Mouse (Mus musculus) large intestine, adult 2 months (tissue): ENCODE data around the gene Smad3. TPM values are rescaled to one million over a fixed set of nuclear protein-coding genes. Genes with fewer than 3 reads are reported as not detected.

ENCODE experiments used
- DNase-seq: peaks from one replicate; pipeline ENCODE4 v3.0.0-alpha.2; 2012; ENCODE audit warnings: low read depth, low spot score
- WGBS: fragments of 180-500 bp; shearing (Covaris S2); methylation state at CpG from one replicate; pipeline ENCODE4 v1.1.7; 2018; 5-methylcytosine and 5-hydroxymethylcytosine counted together
- polyA plus RNA-seq: library from polyadenylated mRNA; depleted of rRNA; stranded (reverse); fragments of >200 nt; gene quantifications from 2 replicates; pipeline ENCODE4 v1.2.3, GENCODE M21; 2012

Smad3 gene
- polyA plus RNA-seq, 1 experiment = 16.2 TPM

DNA sequence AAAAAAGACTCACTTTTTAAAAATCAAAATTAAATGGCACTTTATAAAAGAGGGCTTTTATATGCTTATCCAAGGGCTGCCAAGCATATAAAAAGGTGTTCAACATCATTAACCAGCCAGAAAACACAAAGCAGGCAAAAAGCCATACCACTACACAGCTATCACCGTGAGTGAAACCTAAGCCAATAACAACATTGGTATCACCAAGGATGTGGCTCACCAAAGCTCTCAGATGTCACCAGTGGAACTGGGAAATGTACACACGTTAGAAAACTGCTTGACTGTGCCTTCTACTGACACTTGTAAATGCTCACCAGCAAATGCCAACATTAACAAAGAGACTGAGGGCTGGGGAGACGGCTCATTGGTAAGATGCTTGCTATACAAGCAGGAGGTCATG lies 18.9 kb upstream of the Smad3 start:
- WGBS = 53% methylated on average over 3 of the region's 3 CpGs
- no peak for DNase-seq

DNA sequence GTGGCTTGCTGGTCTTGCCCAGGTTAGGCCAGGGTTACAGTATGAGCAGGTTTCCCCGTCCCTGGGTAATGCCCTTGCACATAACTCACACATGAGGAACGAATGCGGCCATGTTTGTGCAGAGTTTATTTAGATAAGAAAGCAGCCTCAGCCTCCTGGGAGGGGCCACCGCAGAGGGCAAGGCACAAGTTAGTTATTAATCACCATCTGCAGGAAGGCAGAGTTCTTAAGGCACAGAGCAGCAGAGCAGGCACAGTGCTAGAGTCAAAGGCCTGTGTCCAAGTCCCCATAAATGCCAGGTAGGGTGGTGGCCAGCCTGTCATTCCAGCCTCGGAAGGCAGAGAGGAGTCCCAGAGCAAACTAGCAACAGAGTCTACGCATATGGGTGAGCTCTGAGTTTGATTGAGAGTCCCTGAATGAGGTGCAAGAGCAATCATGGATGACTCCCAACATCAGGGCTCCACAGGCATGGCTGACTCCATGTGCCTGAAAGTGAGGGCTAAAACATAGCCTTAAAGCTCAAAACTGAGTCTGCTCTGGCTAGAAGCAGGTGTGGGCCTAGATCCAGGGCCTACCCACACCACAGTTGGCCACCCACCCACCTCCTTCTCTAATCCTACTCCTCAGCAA lies 17.2 kb upstream of the Smad3 start:
- no peak for DNase-seq
- WGBS = 29% methylated on average over 6 of the region's 6 CpGs

DNA sequence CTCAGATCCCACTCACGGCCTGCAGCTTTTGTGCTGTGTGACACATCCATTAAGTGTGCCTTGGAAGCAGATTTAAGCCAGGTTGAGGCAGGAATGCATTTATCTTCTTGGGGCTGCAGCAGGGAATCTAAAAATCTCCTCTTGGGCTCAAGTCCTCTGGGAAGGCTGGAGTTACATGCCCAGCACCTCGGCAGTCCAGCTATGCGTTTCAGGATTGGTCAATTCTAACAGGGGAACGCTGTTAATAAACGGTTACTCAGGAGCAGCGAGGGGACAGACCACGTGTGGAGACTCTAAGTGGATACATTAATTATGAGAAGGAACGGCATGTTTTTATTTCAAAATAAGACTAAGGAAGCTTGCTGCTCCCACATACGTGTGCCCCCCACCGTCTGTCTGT lies 14.7 kb upstream of the Smad3 start:
- no peak for DNase-seq
- 70% methylated on average over 10 of the region's 10 CpGs for WGBS

DNA sequence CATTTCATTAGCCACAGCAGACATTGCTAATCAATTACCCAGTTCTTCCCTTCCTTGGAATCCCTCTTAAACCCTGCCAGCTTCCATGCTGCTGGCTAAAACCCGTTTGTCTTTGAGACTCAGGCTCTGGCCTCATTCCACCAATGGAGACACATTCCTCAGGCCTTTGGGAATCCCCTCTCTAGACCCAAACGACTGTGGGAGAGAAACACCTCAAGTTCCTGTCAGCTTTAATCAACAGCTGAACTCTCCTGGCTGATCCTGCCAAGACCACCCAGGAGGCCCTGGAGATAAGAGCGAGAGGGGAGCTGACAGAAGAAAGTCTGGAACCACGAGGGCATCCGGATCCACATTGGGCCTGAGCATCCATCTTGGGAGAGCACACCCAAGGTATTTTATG lies 13.9 kb upstream of the Smad3 start:
- DNase-seq = no peak
- 60% methylated on average over 5 of the region's 5 CpGs for WGBS

DNA sequence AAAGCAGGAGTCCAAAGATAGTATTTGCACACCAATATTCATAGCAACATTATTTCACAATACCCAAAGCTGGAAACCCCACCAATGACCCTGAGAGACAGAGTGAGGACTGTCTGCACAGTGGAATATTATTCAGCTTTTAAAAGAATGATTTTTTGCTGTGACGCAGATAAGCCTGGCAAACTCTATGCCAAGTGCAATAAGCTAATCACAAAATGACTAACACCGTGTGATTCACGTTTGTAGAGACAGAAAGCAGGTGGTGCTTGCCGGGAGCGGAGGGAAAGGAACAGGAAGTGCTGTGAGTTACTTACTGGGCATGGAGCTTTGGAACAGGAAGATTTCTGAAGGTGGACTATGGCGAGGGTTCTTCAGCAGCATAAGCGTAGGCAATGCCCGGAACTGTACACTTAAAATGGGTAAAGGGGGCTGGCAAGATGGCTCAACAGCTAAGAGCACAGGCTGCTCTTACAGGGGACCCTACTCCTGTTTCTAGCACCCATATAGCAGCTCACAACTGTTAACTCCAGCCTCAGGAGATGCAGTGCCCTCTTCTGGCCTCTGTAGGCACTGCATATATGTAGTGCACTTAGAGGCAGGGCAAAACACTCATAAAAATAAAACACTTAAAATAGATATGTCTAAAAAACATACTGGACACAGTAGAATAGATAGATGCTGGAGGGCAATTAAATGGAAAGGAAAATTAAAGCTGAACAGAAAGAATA lies 3.7 kb upstream of the Smad3 start:
- DNase-seq = no peak

DNA sequence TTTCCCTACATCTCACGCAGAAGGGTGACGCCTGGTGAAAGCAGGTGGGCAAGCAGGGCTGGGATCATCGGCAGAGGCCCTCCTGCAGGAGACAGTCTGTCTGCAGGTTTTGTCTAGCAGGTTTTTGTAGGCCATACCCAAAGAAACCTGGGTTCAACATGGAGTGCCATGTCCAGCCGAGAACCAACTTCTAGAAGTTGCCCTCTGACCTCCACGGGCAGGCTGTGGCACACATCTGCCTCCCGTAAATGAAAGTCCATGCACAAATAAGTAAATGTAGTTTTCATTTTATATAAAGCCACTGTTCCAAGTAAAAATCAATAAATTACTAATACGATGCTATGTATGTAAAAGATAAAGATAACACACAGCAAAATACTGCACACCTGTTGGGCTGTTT lies 3.0 kb upstream of the Smad3 start:
- 36% methylated on average over 7 of the region's 7 CpGs for WGBS

More for the DNA sequence above, 3.7 kb upstream of the Smad3 start:
- WGBS = 35% methylated on average over 8 of the region's 8 CpGs

DNA sequence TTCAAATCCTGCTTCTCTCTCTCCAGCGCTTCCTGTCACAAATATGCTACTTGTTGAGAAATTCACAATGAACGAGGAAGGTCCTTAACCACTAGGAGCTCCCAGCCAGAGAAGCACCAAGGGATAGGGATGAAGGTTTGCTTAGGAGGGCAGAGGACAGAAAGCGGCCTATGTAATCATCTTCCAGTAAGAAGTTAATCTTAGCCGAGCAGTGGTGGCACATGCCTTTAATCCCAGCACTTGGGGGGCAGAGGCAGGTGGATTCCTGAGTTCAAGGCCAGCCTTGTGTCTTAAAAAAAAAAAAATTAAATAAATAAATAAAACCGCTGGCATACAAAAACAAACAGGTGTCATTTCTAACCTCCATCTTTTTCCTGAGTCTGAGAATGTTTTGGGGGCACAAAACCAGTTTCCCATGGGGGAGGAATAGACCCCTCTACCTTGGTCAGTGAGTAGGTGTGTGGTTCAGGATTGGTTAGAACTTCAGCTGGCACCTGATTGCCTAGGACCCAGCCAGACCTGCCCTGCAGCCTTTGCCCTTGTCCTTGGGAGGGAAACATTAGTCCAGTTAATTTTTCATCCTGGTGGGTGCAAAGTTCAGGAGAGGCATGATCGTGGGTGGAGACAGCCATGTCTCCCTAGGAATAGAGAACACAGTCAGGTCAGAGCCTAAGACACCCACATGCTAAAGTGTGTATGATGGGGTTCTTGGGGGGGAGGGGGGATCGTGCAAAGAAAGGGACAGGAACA lies 2.4 kb upstream of the Smad3 start:
- WGBS = 50% methylated on average over 7 of the region's 7 CpGs
- no peak for DNase-seq

More for the DNA sequence above, 3.0 kb upstream of the Smad3 start:
- no peak for DNase-seq

DNA sequence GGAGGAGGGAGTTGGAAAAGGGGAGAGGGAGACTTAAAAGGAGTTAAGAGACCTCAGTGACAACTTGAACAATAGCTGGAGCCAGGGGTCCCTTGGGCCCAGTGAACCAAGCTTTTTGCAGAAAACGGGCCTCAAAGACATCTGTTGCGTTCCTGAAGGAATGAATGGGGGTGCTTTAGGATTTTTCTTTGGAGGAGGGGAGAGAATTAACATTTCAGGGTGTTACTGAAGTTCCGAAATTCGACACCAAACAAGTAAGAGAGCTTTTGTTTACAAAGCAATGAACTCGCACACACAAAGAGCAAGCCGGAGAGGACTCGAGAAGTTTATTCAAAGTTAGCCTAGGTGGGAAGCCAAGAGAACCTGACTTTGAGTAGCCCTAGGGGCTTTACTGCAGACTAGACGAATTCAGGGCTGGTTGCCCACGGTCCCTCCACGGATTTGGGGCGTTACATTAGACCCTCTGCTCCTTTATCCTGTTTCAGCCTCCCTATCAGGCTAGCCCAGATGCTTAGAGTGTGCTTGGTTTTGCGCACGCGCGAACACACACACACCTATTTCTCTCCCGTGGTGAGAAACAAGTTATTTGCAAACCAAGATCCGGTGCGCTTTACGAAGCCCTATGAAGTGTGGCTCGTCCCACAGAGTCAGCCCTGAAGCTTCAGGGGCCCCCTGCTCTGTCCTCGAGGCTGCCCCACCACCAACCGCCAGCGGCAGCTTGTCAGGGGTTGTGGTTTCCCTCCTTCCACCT lies 1.0 kb upstream of the Smad3 start:
- no peak for DNase-seq
- 10% methylated on average over 23 of the region's 23 CpGs for WGBS

DNA sequence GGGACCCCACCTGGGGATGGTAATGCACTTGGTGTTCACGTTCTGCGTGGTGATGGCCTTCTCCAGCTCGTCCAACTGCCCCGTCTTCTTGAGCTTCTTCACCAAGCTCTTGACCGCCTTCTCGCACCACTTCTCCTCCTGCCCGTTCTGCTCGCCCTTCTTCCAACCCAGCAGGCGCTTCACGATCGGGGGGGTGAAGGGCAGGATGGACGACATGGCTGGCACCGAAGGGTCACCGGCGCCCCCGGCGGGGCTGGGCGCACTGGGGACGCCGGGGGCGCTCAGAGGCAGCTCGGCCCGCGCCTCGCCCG lies 377 bp downstream of the Smad3 start:
- WGBS = under 1% methylated on average over 26 of the region's 26 CpGs
- DNase-seq = no peak

DNA sequence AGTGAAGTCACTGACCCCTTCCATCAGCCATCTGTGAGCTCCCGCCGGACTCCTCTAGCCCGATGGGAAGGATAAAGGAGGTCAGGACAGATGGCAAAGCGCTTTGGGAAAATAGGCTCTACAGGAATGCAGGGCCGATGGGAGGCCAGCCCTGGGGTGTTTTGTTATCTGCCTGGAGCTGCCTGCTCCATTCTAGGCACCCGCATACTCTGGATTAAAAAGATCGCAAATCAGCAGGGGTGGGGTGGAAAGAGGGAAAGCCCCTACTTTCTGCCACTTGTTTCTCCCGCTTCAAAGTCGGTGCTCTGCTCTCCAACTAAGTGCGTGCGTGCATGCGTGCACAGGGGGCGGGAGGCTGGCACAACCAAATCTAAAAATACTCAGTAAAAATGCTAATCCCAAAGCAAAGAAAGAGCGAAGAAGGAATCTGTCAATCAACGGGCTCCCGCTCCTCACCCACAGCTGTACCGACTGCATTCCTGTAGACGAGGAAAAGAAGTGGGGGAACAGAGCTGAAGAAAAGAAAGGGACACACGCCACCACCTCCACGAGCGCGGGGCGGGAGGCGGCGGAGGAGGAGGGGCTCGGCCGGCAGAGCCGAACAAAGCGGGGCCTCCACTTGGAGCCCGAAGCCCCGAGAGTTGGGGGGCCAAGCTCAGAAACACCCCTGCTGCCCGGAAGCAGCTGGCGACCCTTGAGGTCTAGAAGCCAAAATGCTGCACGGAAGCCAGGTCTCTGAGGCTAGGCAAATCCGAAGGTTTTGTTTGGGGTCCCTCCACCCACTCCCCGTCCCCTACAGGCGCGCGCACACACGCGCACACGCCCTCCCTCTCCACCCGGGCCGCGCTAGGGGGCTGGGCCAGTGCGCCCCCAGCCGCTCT lies 973 bp downstream of the Smad3 start:
- no peak for DNase-seq
- WGBS = under 1% methylated on average over 46 of the region's 47 CpGs

DNA sequence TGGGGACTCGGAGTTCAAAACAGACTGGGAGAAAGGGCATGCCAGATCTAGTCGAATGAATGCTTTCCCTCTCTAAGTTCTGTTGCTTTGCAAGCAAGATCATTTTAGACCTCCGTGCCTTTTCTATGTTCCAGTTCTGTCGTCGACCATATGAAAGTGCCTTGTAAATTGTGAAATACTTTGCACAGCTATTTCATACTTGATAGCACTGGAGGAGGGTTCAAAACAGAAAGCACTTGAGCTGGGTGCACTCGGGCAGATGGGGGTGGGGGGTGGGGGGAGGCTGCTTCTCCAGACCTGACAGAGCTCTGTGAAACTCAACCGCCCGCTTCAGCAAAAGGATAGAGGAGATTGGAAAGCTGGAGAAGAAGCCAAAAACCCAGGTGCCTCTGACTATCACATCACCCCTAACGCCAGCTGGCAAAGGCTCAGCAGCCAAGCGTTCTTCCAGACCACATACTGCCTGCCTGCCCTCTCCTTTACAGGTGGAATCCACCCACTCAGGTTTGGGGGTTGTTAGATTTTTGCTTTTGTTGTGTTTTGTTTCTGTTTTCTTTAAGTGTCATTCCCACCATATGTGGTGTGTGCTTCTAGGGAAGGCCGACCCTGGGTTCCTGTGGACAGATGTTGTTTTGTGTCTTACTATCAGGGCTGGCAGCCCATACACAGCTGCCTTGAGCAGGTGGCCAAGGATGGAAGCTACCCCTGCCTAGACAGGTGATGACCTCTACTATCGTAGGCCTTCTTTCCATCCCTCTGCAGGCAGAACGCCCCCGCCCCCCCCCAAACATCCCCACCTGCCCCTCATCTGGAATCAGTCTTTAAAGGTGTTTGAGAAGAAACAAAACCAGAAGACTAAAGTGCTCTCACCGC lies 1.9 kb downstream of the Smad3 start:
- no peak for DNase-seq
- 8% methylated on average over 15 of the region's 15 CpGs for WGBS

DNA sequence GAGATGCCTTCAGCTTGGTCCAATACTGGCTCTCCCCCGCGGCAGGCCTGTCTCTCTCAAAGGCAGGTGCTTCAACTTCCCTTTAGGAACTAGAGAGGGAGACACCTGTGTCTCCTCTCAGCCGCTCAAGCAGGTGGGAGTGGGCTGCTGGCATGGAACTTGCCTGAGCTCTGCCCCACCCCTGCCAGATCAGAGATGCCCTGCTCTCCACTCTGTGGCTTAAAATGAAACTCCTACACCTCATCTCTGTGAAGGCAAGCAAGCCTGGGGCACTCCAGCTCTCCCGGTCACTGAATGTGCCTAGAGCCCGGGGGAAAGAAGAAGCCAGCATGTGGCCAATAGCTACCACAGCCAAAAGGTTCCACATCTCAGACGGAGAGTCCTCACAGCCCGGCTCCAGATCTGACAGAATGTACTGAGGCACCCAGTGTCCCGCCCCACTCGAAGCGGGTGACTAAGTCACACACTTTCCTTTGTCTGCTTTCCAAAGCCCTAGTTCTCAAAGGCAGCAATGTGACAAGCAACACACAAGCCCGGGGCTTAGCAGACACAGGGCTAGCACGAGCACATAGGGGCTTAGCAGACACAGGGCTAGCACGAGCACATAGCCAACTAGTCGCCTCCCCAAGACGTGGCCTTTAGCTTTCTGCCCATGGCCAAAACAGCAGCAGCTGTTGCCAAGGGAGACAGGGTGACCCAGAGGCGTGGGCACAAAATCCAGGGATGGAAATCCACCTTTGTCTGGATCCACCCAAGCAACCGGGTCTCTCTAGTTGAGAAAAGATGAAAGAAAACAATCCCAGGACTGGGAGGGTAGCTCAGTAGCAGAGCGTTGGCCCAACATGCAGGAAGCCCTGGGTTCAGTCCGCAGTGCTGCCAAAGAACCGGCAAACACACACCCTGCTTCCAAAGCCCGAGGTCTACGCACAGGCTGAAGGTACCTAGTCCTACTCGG lies 3.0 kb downstream of the Smad3 start:
- 11% methylated on average over 23 of the region's 23 CpGs for WGBS
- no peak for DNase-seq

DNA sequence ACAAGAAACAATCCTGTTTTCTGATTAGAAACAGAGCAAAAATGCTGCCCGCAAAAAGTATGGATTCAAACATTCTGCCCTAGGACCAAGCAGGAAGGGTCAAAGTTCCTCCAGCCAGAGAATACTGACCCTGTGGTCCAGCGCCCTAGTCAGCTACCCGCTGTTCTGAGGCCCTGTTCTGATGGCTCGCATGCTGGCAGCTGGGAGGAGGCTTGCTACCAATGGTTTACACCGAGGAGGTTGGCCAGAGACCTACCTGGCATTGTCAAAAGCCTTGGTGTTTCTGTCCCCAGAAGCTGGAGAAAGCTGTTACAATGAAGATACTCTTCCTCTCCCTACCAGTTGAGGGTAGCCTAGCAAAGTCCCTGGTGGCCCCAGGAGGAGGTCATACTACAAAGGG lies 3.8 kb downstream of the Smad3 start:
- DNase-seq = no peak
- 73% methylated on average over 5 of the region's 5 CpGs for WGBS

DNA sequence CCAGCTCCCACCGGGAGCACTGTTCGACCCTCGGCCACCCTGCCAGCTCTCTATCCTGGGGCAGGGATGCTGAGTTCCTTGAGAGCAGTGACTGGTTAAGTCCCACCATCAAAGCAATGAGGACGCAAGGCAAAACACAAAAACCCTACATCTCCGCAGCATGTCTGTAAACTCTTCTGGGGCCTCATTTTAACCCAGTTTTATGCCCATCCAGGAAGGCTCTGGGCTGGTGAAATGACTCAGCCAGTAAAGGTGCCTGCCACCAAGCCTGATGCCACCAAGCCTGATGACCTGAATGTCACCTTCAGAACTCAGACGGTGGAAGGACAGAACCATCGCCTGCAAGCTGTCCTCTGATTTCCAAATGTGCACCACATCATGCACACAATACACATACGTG lies 4.4 kb downstream of the Smad3 start:
- DNase-seq = no peak
- 78% methylated on average over 8 of the region's 8 CpGs for WGBS

DNA sequence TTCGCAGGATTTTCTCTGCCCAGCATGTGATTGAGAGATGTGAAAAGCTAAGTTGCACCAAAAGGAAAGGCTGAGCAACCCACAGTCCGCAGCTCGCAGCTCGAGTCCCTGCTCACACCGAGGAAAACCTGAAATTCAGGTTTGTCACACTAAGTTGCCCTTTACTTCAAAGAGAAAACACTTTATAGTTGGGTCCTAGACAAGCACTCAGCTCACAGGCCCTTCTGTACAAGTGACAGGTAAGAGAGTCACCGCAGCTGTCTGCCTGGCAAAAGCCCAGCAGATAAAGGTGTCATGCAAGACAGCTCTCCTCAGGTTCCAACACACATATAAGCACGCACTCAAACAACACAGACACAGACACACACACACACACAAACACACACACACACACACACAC lies 5.2 kb downstream of the Smad3 start:
- WGBS = 31% methylated on average over 7 of the region's 7 CpGs
- no peak for DNase-seq

DNA sequence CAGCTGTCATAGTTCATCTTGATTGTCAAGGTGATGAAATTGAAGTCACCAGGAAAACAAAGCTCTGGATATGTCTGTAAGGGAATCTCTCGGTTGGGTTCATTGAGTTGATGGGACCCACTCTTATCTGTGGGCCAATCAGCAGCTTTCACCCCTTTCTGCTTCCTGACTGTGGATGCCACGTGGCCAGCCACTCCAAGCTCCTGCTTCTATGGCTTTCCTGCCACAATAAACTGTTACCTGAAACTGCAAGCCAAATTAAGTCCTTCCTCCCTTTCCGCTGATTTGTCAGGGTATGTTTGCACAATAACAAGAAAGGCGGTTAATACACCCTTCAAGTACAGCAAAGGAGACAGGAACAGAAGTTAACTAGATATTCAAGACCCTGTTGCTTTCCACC lies 6.5 kb downstream of the Smad3 start:
- WGBS = 48% methylated on average over 4 of the region's 4 CpGs
- no peak for DNase-seq

DNA sequence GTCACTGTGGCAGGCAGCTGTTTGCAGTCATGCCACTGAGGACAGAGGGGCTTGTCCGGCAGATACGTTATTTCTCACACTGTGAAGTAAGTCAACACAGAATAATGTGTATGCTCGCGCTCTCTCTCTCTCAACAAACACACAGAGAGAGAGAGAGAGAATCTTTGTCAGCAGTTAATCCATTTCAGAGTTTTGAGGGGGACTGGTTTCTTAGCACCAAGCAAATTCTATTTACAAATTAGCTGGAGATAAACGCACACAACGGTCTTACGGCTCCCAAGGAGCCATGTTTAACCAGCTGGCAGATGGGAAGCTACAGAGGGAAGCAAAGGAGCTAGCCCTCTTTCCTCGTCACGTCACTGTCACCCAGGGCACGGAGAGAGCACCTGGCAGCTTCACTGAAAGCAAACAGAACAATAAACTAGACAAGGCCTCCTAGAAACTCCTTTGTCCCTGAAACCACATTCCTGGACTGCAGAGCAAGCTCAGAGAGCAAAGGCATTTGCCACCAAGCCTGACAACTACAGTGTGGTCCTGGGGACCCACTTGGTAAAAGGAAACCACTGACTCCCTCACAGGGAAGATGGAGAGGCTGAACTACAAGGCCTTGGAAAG lies 7.3 kb downstream of the Smad3 start:
- 25% methylated on average over 10 of the region's 10 CpGs for WGBS
- DNase-seq = no peak
